Comparison of ENCODE assay signal across 13 mouse cellular contexts in the genomic region with DNA sequence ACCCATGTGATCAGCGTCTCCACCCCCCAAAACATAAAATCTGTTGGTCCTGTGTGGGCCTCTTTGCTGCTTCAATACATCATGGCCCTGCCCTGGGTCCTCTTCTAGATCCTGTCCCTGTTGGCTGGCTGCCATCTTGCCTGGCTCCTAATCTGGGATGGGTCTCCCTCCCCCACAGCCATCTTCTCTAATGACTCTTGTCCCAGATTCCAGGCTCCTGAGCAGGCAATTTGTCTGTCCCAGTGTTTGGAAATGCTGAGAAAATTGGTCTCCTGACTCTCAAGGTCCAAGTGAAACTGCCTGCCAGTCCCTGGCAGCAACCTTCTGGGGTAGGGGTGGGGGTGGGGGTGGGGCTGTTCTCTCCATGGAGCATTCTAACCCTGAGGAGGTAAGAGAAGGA. TPM values are rescaled to one million over a fixed set of nuclear protein-coding genes. Genes with fewer than 3 reads are reported as not detected.
DNase-seq lines count a peak whose midpoint lies in the region; TF ChIP-seq lines count a peak whose summit lies in the region.
"Had no signal": no experiment of that assay in that cellular context is flagged by ENCODE, and none has a peak within 500 bp of the region (broad histone marks: within the 10 kb centered on the region; RNA-seq: fewer than 3 reads in every experiment).

No protein-coding gene starts in this region.

- H3K4me3 ChIP-seq in layer of hippocampus, adult 2 months: no peak overlapping the region
- H3K4me3 ChIP-seq: embryonic facial prominence, embryonic 12.5 days; liver, embryonic 13.5 days; neural tube, embryonic 12.5 days had no signal

- DNase-seq in gastrocnemius, postnatal 10 days: peak; percentile 34
- DNase-seq in gastrocnemius, postnatal 36 days: no peak
- peak; percentile 48 to 63 for DNase-seq in kidney, postnatal 36 days
- no peak for DNase-seq in kidney, adult 8-10 months
- peak; percentile 57 for DNase-seq in retina, postnatal 1 day
- DNase-seq in retina, embryonic 14.5 days (ENCODE audit: low spot score): no peak
- peak; percentile 58 to 73 for DNase-seq in adrenal gland, postnatal 36 days
- no peak for DNase-seq in layer of hippocampus, adult 2 months (ENCODE audit: low spot score in 2 of 2)
- DNase-seq: B cell, adult 2 months; heart, adult 18-20 months; liver, embryonic 13.5 days had no signal

- no peak overlapping the region for H3K27ac ChIP-seq in layer of hippocampus, adult 2 months
- H3K27ac ChIP-seq: embryonic facial prominence, embryonic 12.5 days; liver, embryonic 13.5 days; neural tube, embryonic 12.5 days had no signal

- TF ChIP-seq CTCF in layer of hippocampus, adult 2 months (conservative IDR thresholded peaks at IDR 0.05): no peak

- intact Hi-C loops in gastrocnemius, postnatal 36 days (cut with DNase I): loop anchor here (2.0 kb wide), 1 partner anchor 35 kb away; no protein-coding TSS in a partner anchor

RNA-seq across cellular contexts. Expression of a gene that starts 19.9 kb away (rescaled TPM):
- 1 to 10 TPM; 3.7 to 5.2 TPM for total RNA-seq in gastrocnemius, postnatal 10 days (2021)
- 1 to 10 TPM; 2.0 to 3.2 TPM for total RNA-seq in gastrocnemius, postnatal 36 days (2021)
- 10 to 100 TPM; 16.8 to 24.0 TPM for total RNA-seq in adrenal gland, postnatal 36 days (2021)
- 1 to 10 TPM; 1.7 to 2.4 TPM for total RNA-seq in layer of hippocampus, adult 2 months (2021)

RNA-seq across cellular contexts. Expression of a gene that starts 37.8 kb away (rescaled TPM):
- 10 to 100 TPM; 51.3 to 68.7 TPM for total RNA-seq in gastrocnemius, postnatal 10 days (2021)
- total RNA-seq in gastrocnemius, postnatal 36 days (2021): 10 to 100 TPM; 36.6 to 37.1 TPM
- total RNA-seq in adrenal gland, postnatal 36 days (2021): 1 to 10 TPM; 6.2 to 8.5 TPM
- total RNA-seq in layer of hippocampus, adult 2 months (2021): 100 to 1,000 TPM; 133 to 163 TPM

RNA-seq across cellular contexts. Expression of a gene that starts 40.3 kb away (rescaled TPM):
- 10 to 100 TPM; 48.0 to 61.7 TPM for total RNA-seq in gastrocnemius, postnatal 10 days (2021)
- total RNA-seq in gastrocnemius, postnatal 36 days (2021): 10 to 100 TPM; 39.4 to 40.5 TPM
- 10 to 100 TPM; 35.0 to 71.4 TPM for total RNA-seq in adrenal gland, postnatal 36 days (2021)
- total RNA-seq in layer of hippocampus, adult 2 months (2021): 1 to 10 TPM; 5.5 to 5.6 TPM

Comparison
In these comparisons a context has a peak if more than half of its experiments do, and no peak if none do; other contexts are left out.
1. DNase-seq: peak in gastrocnemius, postnatal 10 days (single experiment), kidney, postnatal 36 days (2 of 2), retina, postnatal 1 day (single experiment) and adrenal gland, postnatal 36 days (2 of 2); none in gastrocnemius, postnatal 36 days (0 of 2), kidney, adult 8-10 months (0 of 2), retina, embryonic 14.5 days (single experiment) and layer of hippocampus, adult 2 months (0 of 2).
2. RNA of a gene that starts 40.3 kb away (total RNA-seq): 35.0 to 71.4 TPM in adrenal gland, postnatal 36 days, 48.0 to 61.7 TPM in gastrocnemius, postnatal 10 days and 39.4 to 40.5 TPM in gastrocnemius, postnatal 36 days; 5.5 to 5.6 TPM in layer of hippocampus, adult 2 months; every median in the first group is over 4 times any median in the second.